Mouse (Mus musculus): ENCODE results near the gene Strn. TPM values are rescaled to one million over a fixed set of nuclear protein-coding genes. Genes with fewer than 3 reads are reported as not detected.

Gene Strn
- total and polyA plus RNA-seq, 3 experiments = 2.9 to 52.6 (median 29.2) TPM

DNA sequence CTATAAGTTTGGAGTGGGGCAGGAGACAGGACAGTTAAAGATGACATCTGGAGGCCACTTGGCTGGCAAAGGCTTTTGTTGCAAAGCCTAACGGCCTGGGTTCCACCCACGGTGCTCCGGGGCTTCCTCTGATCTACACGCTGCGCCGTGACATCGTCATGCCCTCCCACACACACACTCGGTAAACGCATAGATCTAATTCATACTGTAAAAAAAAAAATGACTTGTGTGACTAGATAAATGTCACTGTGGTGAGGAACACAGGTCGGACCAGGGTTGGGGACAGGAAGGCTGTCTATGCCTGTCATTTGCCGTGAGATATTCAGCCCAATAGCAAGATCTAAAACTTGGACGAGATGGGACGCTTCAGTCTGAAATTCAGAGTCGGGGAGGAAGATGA, 134.7 kb downstream of the Strn start:
- no peaks in the 10 kb centered on the region for H3K4me1 ChIP-seq (ENCODE audit: insufficient read depth, low read depth, low read length)

DNA sequence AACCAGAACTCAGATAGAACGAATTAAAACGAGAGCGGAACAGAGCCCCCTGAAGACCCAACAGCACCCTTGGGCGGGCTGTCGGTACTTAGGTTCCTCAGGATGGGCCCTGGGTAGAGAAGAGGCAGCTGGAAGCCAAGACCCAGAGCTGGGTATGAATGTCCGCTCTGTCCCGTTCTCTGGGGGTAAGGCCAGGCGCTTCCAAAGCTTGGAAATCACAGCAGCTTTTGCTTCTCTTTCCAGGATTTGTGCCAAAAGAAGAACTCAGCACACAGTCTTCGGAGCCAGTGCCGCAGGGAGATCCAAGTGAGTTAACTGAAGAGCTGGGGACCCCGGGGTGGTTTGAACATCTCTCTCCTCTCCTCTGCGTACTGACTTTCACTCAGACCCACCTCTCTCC, 135.4 kb downstream of the Strn start:
- ATAC-seq (ENCODE audit: extremely low read depth, insufficient number of reproducible peaks, low FRiP score, poor library complexity, severe bottlenecking) = no peak
- TF ChIP-seq POLR2AphosphoS5 (IDR thresholded peaks at IDR 0.05; ENCODE audit: insufficient replicate concordance, low read depth, low read length) = no peak

More for the DNA sequence above, 134.7 kb downstream of the Strn start:
- Histone ChIP-seq H3K27me3 (ENCODE audit: insufficient read depth, low read length) (no peaks in the 10 kb centered on the region), H3K9me3 (replicated peaks) (no peaks in the 10 kb centered on the region), H3K36me3 (replicated peaks) (no peaks in the 10 kb centered on the region), H3K4me3 (ENCODE audit: low read depth, low read length) (no peak overlapping the region)
- ATAC-seq (ENCODE audit: extremely low read depth, insufficient number of reproducible peaks, low FRiP score, poor library complexity, severe bottlenecking) = no peak
- DNase-seq (ENCODE audit: low spot score) = no peak
- TF ChIP-seq GATA1 (IDR thresholded peaks at IDR 0.05; ENCODE audit: borderline replicate concordance, low read length) = no peak
- no peak for TF ChIP-seq TAL1 (conservative IDR thresholded peaks at IDR 0.05; ENCODE audit: low read depth, low read length)
- no peak for TF ChIP-seq POLR2AphosphoS5 (IDR thresholded peaks at IDR 0.05; ENCODE audit: insufficient replicate concordance, low read depth, low read length)
- no peak for TF ChIP-seq GATA2 (IDR thresholded peaks at IDR 0.05; ENCODE audit: borderline replicate concordance, low read depth, low read length)
- no peak for TF ChIP-seq CTCF (IDR thresholded peaks at IDR 0.05; ENCODE audit: low read depth, low read length)

DNA sequence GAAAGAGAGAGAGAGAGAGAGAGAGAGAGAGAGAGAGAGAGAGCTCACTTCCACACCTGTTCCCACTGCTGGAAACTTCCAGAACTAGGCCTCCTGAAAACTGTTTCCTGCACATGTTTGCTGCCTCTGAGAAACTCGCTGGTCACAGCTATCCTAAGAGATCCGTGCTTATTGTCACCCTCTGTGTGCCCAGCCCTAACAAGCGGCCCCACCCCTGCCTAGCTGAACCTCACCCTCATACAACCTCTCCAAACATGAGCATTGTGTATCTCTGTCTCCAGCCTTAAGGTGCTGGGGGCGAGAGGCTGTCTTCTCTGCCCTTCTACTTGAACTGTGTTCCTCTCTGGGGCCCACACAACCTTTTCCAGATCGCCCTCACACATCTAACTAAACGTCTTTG, 136.0 kb downstream of the Strn start:
- Histone ChIP-seq H3K36me3 (replicated peaks) (no peaks in the 10 kb centered on the region), H3K4me3 (ENCODE audit: low read depth, low read length) (no peak overlapping the region), H3K27me3 (ENCODE audit: insufficient read depth, low read length) (no peaks in the 10 kb centered on the region), H3K4me1 (ENCODE audit: insufficient read depth, low read depth, low read length) (no peaks in the 10 kb centered on the region), H3K9me3 (replicated peaks) (peaks cover 2% of the 10 kb centered on the region)
- no peak for ATAC-seq (ENCODE audit: extremely low read depth, insufficient number of reproducible peaks, low FRiP score, poor library complexity, severe bottlenecking)
- no peak for DNase-seq (ENCODE audit: low spot score)
- TF ChIP-seq GATA2 (IDR thresholded peaks at IDR 0.05; ENCODE audit: borderline replicate concordance, low read depth, low read length) (no peak), GATA1 (IDR thresholded peaks at IDR 0.05; ENCODE audit: borderline replicate concordance, low read length) (no peak), TAL1 (conservative IDR thresholded peaks at IDR 0.05; ENCODE audit: low read depth, low read length) (no peak), CTCF (IDR thresholded peaks at IDR 0.05; ENCODE audit: low read depth, low read length) (no peak), POLR2AphosphoS5 (IDR thresholded peaks at IDR 0.05; ENCODE audit: insufficient replicate concordance, low read depth, low read length) (no peak)

More for the DNA sequence above, 135.4 kb downstream of the Strn start:
- Histone ChIP-seq H3K4me3 (ENCODE audit: low read depth, low read length) (no peak overlapping the region), H3K27me3 (ENCODE audit: insufficient read depth, low read length) (no peaks in the 10 kb centered on the region), H3K4me1 (ENCODE audit: insufficient read depth, low read depth, low read length) (no peaks in the 10 kb centered on the region), H3K9me3 (replicated peaks) (no peaks in the 10 kb centered on the region), H3K36me3 (replicated peaks) (no peaks in the 10 kb centered on the region)
- DNase-seq (ENCODE audit: low spot score) = no peak

Other genes starting within 250 kb of the Strn start
- gene Vit, start 229.1 kb downstream of the Strn start, total RNA-seq (2014; fragmentation: Nextera tagmentation) = not detected in 2 replicates
- gene Vit, start 229.1 kb downstream of the Strn start, total RNA-seq (2017) = not detected in 2 replicates
- gene Vit, start 229.1 kb downstream of the Strn start, polyA plus RNA-seq (2012) = not detected in 2 replicates
- 36.9 and 50.7 TPM in 2 replicates for gene Heatr5b, start 98.2 kb upstream of the Strn start, total RNA-seq (2014; fragmentation: Nextera tagmentation)
- gene Heatr5b, start 98.2 kb upstream of the Strn start, total RNA-seq (2017) = 25.1 and 27.2 TPM in 2 replicates
- 1.8 and 2.9 TPM in 2 replicates for gene Heatr5b, start 98.2 kb upstream of the Strn start, polyA plus RNA-seq (2012)
- 21.1 and 39.9 TPM in 2 replicates for gene Gpatch11, start 98.4 kb upstream of the Strn start, total RNA-seq (2014; fragmentation: Nextera tagmentation)
- gene Gpatch11, start 98.4 kb upstream of the Strn start, total RNA-seq (2017) = 26.8 and 35.2 TPM in 2 replicates
- 1.5 and 4.4 TPM in 2 replicates for gene Gpatch11, start 98.4 kb upstream of the Strn start, polyA plus RNA-seq (2012)
- 40.1 and 40.3 TPM in 2 replicates for gene Eif2ak2, start 145.4 kb upstream of the Strn start, total RNA-seq (2014; fragmentation: Nextera tagmentation)
- gene Eif2ak2, start 145.4 kb upstream of the Strn start, total RNA-seq (2017) = 51.8 and 59.9 TPM in 2 replicates
- gene Eif2ak2, start 145.4 kb upstream of the Strn start, polyA plus RNA-seq (2012) = 15.9 and 17.5 TPM in 2 replicates
- gene Sult6b1, start 169.8 kb upstream of the Strn start, total RNA-seq (2014; fragmentation: Nextera tagmentation) = not detected in 2 replicates
- gene Sult6b1, start 169.8 kb upstream of the Strn start, total RNA-seq (2017) = 0.33 and 0.58 TPM in 2 replicates
- gene Sult6b1, start 169.8 kb upstream of the Strn start, polyA plus RNA-seq (2012) = not detected in 2 replicates
- 17.1 and 20.5 TPM in 2 replicates for gene Cebpzos, start 179.3 kb upstream of the Strn start, total RNA-seq (2014; fragmentation: Nextera tagmentation)
- gene Cebpzos, start 179.3 kb upstream of the Strn start, total RNA-seq (2017) = 61.6 and 76.5 TPM in 2 replicates
- 4.1 and 4.5 TPM in 2 replicates for gene Cebpzos, start 179.3 kb upstream of the Strn start, polyA plus RNA-seq (2012)
- gene Cebpz, start 199.9 kb upstream of the Strn start, total RNA-seq (2014; fragmentation: Nextera tagmentation) = 83.5 and 108 TPM in 2 replicates
- gene Cebpz, start 199.9 kb upstream of the Strn start, total RNA-seq (2017) = 82.5 and 97.9 TPM in 2 replicates
- 37.0 and 45.9 TPM in 2 replicates for gene Cebpz, start 199.9 kb upstream of the Strn start, polyA plus RNA-seq (2012)
- gene Ndufaf7, start 199.9 kb upstream of the Strn start, total RNA-seq (2014; fragmentation: Nextera tagmentation) = 24.4 and 40.0 TPM in 2 replicates
- gene Ndufaf7, start 199.9 kb upstream of the Strn start, total RNA-seq (2017) = 46.4 and 49.4 TPM in 2 replicates
- gene Ndufaf7, start 199.9 kb upstream of the Strn start, polyA plus RNA-seq (2012) = 1.3 and 4.0 TPM in 2 replicates

All from G1E (cell line).